Mouse (Mus musculus) CD4-positive, CD25-positive, alpha-beta regulatory T cell, adult 4 months (primary cell): ENCODE data around the gene Gstm2. TPM values are rescaled to one million over a fixed set of nuclear protein-coding genes. Genes with fewer than 3 reads are reported as not detected.
"Not testable (repeated sequence)": the region's sequence is repeated elsewhere in the genome, so short reads cannot be mapped to it uniquely, and the experiment has no call there.

ENCODE experiments used
- ATAC-seq: one replicate; pipeline ENCODE4 v1.8.0; 2017
- polyA plus RNA-seq, 2 experiments: library from polyadenylated mRNA; unstranded; fragments of 100-300 nt; shearing (Covaris generic); gene quantifications; one replicate each; pipeline ENCODE4 v1.2.1; 2017

Gene Gstm2
- polyA plus RNA-seq, 2 experiments from 2014 or later, result not detected

GRCm38 (mm10) chr3:107995974-107996373, 9.7 kb upstream of the Gstm2 start:
- ATAC-seq, result not testable (repeated sequence)

DNA sequence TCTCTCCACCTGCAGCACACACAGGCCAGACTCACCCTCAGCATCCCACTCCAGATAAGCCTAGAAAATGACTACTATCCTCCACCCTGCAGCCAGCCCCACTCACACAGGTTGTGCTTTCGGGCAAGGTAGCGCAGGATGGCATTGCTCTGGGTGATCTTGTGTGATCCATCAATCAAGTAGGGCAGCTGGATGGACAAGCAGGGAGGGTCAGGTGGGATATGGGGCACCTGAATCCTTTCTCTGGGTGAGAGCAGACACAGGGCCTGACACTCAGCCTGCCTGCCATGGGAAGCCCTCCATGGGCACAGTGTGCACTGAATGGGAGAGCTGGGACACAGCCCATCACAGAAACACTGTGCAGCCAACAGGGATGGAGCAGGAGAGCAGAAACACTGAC, 1.1 kb downstream of the Gstm2 start:
- not testable (repeated sequence) for ATAC-seq

DNA sequence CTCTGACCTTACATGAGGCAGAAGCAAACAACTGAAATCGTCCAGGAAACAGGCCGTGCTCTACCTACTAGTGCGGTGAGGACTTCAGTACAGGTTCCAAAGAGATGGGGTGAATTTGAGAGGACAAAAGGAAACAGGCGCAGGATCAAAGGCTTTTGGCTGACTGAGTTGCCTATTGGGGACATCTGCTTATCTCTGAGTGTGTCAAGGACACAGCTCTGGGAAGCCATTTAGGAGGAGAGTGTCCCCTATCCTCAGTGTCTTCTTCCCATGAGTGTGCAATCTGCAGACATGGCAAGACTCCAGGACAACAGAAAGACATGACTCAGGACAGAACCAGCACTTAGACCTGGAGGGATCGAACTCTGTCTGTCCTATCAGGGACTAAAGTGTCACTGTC, 1.8 kb downstream of the Gstm2 start:
- no peak for ATAC-seq

DNA sequence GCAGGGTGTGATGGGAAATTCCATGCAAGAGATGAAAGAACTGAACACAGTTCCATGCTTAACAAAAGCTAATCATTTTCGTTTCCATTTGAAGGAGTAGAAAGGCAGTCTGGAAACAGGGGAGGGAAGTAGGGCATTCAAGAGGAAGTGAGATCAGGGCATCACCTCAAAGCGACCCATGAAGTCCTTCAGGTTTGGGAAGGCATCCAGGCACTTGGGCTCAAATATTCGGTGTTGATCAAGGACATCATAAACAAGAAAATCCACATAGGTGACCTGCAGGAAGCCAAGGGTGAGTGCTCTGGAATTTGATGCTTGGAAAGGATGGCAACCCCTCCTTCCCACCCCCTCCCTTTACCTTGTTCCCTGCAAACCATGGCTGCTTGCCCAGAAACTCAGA, 2.5 kb downstream of the Gstm2 start:
- ATAC-seq, result no peak

DNA sequence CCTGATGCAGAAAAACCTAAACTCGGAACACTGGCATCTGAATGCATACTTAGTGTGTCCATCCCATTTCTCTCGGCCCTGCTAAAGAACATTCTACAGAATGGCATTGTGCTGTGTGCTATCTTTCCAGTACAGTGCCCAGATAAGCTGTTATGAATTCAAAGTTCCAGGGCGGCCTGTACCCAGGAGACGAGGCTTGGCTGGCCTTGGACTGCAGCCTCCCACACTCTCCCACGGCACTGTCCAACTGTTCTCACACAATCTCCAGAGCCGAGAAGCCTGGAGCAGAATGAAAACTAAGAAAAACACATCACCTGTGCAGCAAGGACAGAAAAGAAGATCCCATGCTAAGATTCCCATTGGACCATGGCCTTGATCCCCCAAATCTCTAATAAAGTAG, 3.5 kb downstream of the Gstm2 start:
- no peak for ATAC-seq

- ATAC-seq, result no peak
Measured at GRCm38 (mm10) chr3:107981261-107981660, 5.0 kb downstream of the Gstm2 start.

DNA sequence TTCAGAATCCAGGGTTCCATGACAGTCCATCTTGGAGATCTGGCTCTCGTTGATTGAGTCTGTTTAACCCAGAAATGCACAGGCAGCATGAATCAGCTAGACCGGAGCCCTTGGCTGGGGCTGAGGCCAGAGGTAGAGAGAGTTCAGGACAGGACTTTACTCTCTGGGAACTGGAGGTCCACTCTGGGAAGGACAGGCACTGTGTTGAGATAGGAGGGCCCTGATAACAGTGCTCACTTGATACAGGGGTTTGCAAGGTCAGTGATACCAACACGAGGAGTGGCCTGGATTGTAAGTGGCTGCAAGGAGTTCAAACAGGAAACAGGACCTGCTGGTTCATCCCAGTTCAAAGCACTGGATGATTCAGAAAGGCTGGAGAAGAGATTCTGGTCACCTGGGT, 8.6 kb downstream of the Gstm2 start:
- no peak for ATAC-seq

GRCm38 (mm10) chr3:107974237-107974636, 12.0 kb downstream of the Gstm2 start:
- ATAC-seq, result no peak

DNA sequence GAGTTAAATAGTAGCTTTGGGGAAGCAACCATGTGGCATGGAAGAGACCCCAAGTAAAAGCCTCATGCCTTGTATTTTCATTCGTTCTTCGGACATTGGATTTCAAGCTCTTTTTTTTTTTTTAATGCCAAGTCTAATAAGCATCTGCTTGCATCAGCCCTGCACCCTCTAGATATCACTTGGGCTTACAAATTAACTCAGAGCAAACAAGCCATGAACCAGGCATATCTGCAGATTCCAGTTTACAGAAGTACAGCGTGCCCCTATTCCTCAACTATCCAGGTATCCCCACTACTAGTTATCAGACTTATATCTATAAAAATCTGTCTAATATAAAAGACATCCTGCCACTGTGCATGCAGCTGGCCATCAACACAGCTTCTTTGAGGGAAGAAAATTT, 14.2 kb downstream of the Gstm2 start:
- no peak for ATAC-seq

DNA sequence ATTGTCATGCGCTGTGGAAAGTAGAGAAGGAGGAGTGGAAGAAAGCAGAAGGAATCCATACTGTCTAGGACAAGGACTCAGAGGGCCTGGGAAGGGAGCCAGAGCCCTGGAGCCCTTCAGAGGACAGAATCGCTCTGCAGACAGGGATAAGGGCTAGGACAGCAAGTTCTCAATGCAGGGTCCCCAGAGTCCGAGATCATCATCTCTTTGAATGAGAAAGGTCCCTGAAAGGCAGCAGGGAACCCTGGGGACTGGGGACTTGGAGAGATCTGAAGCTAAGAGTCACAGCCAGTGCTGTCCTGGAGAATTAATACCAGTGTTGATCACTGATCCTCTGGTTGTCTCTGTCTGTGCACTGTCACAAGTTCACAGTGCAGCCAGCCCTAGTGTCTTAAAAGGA, 15.2 kb downstream of the Gstm2 start:
- ATAC-seq, result not testable (repeated sequence)

GRCm38 (mm10) chr3:107968724-107969395, 17.4 kb downstream of the Gstm2 start, which contains the start of gene Gstm3:
TSS of gene Gstm3 (minus strand) at chr3:107969283.
- ATAC-seq, result no peak

DNA sequence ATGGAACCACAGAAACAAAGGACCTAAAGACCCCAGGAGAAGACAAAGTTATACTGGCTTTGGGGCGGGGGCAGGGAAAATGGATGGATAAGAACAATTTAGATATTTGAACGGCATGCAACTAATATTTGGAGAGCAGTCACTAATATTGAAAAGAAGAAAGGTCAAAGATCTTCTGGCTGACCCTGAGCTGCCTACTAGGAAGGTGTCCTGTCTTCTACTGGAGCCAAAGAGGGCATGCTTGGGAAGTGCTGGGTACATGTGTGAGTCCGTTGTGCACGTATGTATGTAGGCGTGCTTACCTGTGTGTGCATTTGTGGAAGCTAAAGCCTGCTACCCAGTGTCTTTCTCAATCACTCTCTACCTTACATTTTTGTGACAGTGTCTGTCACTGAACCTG, 19.6 kb downstream of the Gstm2 start:
- no peak for ATAC-seq

- ATAC-seq, result no peak
Measured at GRCm38 (mm10) chr3:107965592-107965991, 20.7 kb downstream of the Gstm2 start.

DNA sequence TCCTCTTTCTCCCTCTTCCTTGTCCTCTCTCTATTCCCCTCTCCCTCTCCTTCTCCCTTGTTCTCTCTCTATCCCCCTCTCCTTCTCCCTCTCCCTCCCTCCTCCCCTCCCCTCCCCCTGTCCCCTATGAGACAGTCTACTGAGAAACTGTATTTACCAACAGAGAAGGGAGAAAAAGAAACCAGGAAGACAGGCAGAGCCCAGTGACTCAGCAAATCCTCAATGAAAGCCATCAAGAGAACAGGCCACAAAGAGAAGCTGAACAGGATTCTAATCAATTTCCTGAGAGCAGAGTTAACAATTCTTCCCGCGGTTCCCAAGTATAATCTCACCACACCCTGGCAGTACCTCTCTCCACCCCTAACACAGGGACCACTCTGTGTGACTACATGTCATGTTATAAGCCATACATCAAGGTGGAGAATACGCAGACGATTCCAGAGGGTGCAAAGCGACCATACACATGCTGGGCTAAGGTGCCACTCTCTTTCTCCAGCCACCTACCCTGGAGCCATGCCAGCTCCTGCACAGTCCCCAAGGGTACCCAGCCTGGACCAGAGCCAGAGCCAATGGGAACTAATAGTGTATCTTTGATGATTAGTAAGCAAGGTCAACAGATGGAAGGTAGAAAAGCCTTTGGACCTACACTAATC, 21.5 kb downstream of the Gstm2 start:
- ATAC-seq, result no peak

DNA sequence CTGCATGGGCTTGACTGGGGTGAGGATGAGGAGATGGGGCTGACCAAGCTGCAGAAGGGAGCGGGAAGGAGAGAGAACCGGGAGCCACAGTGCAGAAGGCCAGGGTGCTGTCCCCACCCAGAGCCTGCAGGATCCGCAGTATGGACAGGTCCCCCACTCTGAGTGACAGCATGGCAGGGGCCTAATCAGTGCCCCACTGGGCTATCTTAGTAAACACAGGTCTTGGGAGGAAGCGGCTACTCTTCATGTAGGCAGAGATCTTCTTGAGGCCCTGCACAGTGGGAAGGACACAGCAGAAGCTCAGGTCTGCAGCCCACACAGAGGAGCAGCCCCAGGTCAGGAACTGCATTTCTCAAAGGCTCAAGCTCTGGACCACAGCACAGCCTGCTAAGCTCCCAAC, 22.2 kb downstream of the Gstm2 start:
- ATAC-seq, result no peak

DNA sequence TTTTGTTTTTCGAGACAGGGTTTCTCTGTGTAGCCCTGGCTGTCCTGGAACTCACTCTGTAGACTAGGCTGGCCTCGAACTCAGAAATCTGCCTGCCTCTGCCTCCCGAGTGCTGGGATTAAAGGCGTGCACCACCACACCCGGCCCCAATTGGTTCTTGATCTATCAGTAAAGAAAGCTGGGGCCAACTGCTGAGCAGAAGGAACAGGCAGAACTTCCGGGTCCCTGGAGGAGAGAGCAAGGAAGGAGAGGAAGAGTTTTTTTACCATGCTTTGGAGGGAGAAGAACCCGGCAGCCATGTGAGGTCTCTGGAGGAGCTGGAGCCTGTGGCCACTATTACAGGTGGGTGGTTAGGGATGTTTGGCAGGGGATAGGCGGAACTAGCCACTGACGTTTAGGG, 31.0 kb downstream of the Gstm2 start:
- ATAC-seq, result not testable (repeated sequence)

DNA sequence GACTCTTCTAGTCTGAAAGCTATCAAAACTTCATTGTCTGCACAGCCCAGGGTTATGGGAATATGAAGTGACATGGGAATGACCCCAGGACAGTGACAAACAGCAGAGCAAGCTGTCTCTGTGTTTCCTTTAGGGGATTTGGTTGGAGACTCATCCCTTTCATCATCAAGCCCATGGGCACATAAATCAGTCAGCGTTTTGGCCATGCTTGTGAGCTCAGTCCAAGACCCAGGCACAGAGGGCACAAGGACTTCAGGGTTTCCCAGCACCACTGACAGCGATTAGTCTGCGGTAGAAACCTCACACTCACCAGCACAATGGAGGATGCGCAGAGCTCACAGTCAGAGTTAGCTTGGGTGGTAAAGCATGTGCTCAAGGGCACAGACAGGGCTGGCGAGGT, 32.3 kb downstream of the Gstm2 start:
- ATAC-seq, result no peak

DNA sequence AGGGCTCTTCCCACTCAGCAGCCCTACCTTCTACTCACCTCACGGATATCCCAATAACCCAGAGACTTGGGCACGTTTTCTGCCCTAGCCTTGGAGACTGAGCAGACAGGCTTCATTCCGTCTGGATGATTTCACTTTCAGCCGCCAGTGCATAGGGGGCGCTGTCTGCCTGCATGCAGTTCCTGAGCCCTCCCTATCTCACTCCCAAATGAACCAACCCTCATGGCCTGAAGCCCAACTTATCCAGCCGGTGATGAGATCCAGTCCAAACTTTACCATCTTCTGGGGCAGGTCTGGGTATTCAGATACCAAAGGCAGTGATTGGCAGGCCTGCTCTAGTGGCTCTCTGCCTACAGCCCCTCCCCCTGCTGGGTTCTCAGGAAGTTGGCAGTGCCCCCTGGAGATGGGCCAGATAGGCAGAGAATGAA, 32.9 kb downstream of the Gstm2 start:
- ATAC-seq, result no peak

- ATAC-seq, result no peak
Measured at GRCm38 (mm10) chr3:107950531-107950930, 35.7 kb downstream of the Gstm2 start.

- ATAC-seq, result not testable (repeated sequence)
Measured at GRCm38 (mm10) chr3:107949461-107949860, 36.8 kb downstream of the Gstm2 start.

GRCm38 (mm10) chr3:107945729-107946128, 40.5 kb downstream of the Gstm2 start:
- no peak for ATAC-seq

DNA sequence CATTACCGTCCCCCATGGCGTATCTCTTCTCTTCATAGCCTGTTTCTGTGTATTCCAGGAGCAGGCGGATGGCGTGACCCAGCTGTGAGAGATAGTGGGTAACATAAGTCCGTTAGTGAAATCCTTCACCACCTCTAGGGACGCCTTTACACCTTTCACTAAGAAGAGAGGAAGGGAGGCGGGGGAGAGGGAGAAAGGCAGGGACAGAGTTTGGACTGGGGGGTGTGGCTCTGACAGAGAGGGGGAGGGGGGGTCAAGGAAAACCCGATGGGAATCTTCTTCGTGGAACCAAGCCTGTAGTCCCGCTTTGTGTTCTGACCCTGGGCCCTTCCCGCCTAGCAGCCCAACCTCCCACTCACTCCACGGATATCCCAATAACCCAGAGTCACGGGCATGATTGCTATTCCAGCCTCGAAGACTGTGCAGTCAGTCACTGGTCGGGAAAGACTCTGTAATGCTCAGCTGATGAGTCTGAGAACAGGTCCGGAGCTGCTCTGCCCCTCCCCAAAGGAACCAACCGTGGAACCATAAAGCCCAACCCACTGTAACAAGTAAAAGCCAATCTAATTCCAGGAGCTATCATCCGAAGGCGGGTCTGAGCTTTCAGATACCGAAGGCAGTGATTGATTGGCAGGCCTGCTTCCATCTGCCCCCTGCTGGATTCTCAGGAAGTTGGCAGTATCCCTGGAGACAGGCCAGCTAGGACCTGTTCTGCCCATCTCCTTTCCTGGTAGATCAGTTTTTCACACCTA, 42.8 kb downstream of the Gstm2 start, which contains the start of gene Gstm6:
Gene Gstm6, minus strand, starts transcription at position 511 of the 752 bp plus-strand sequence.
- ATAC-seq, result no peak

DNA sequence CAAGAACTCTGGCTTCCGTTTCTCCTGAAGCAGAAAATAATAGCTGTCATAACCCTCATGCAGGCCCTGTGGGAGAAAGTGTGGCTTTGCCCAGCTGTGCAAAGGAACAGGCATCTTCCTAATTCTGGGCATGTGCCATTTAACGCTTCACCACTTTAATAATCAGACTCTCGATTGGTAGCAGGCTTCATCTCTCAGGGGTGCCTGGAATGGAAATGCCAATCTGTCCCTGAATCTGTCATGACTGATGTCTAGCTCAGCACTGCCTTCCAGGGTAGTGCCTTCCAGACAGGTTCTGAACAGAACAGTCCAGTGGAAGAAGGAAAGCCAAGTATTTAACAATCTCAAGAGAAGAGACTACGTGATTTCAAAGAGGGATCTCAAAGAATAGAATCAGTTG, 45.0 kb downstream of the Gstm2 start:
- ATAC-seq, result no peak

- no peak for ATAC-seq
Measured at GRCm38 (mm10) chr3:107940524-107940923, 45.7 kb downstream of the Gstm2 start.
